Mouse (Mus musculus) heart, embryonic 12.5 days (tissue): ENCODE measurements around the gene Hdhd3. TPM values are rescaled to one million over a fixed set of nuclear protein-coding genes. Genes with fewer than 3 reads are reported as not detected.

Experiments
- ATAC-seq: fragments of 200-750 bp; cut with Nextera tagmentation; 2 replicates; pipeline ENCODE4 v1.8.0; 2017; ENCODE audit warnings: moderate TSS enrichment, moderate library complexity; ENCODE audit not compliant: insufficient number of reproducible peaks, low FRiP score
- H3K27ac ChIP-seq: fragments of 300-500 bp; sonication (generic); 2 replicates; pipeline ENCODE4 v1.5.1; 2016; ENCODE audit warnings: mild to moderate bottlenecking, moderate library complexity; ENCODE audit not compliant: poor library complexity, severe bottlenecking
- H3K27me3 ChIP-seq: fragments of 300-500 bp; sonication (generic); replicated peaks from 2 replicates; pipeline ENCODE4 v1.6.1; 2016; ENCODE audit warnings: mild to moderate bottlenecking, moderate library complexity
- H3K36me3 ChIP-seq: fragments of 300-500 bp; sonication (generic); 2 replicates; pipeline ENCODE4 v1.6.1; 2016; ENCODE audit warnings: mild to moderate bottlenecking, moderate library complexity
- H3K4me1 ChIP-seq: fragments of 300-500 bp; sonication (generic); replicated peaks from 2 replicates; pipeline ENCODE4 v1.6.1; 2016; ENCODE audit warnings: mild to moderate bottlenecking
- H3K4me2 ChIP-seq: fragments of 300-500 bp; sonication (generic); 2 replicates; pipeline ENCODE4 v1.6.1; 2016; ENCODE audit warnings: mild to moderate bottlenecking, moderate library complexity
- H3K4me3 ChIP-seq: fragments of 300-500 bp; sonication (generic); 2 replicates; pipeline ENCODE4 v1.5.1; 2016; ENCODE audit warnings: mild to moderate bottlenecking
- H3K9ac ChIP-seq: fragments of 300-500 bp; sonication (generic); 2 replicates; pipeline ENCODE4 v1.6.1; 2016; ENCODE audit warnings: mild to moderate bottlenecking, moderate library complexity
- H3K9me3 ChIP-seq: fragments of 300-500 bp; sonication (generic); replicated peaks from 2 replicates; pipeline ENCODE4 v1.6.1; 2016; ENCODE audit warnings: mild to moderate bottlenecking, moderate library complexity
- WGBS: fragments of 180-500 bp; shearing (Covaris S2); methylation state at CpG from one replicate; pipeline ENCODE4 v1.1.7; 2016; 5-methylcytosine and 5-hydroxymethylcytosine counted together
- polyA plus RNA-seq: library from polyadenylated mRNA; unstranded; fragments of >200 nt; fragmentation: Nextera tagmentation; extraction: Ambion mirVana; gene quantifications from 2 replicates; pipeline ENCODE4 v1.2.1, GENCODE M21; 2016

Gene Hdhd3
- 7.0 and 8.0 TPM in 2 replicates for polyA plus RNA-seq

DNA sequence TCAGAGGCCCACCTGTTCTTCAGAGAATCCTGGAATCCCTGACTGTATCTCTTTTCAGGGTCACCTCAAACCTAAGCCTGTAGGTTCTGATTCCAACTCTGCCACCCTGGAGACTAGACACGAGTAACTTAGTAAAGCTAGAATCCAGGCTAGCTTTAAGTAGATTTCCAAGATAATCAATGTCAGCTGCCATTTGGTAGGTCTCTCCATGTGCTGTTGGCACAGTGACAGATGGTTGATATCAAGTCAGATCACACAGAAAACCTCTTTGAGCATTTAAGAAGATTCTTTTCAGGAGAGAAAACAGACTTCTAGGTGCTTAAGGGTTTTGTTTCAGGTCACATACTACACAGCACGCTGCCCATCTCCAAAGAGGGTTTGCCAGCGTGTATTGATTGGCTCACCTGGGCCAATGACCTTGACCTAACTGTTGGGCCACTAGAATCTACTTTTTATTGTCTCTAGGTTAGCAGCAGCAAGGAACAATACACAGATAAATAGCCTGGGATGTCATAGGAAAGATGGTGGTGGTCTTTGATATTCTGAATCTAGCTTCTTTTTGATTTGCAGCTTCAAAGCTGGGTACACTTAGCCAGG lies at the start of gene Hdhd3:
Gene Hdhd3 (minus strand): TSS at position 94 of the 597 bp plus-strand sequence.
- H3K27ac ChIP-seq, result no peak within 1 kb of the TSS
- H3K27me3 ChIP-seq, result no peaks in the 10 kb centered on the region
- peak within 1 kb of the TSS; percentile 76 for H3K4me3 ChIP-seq
- ATAC-seq, result no peak
- H3K9me3 ChIP-seq, result no peaks in the 10 kb centered on the region
- H3K4me2 ChIP-seq, result peak within 1 kb of the TSS; percentile 76
- WGBS, result 77% methylated on average over 3 of the region's 3 CpGs
- peaks cover 27% of the 10 kb centered on the region for H3K36me3 ChIP-seq
- peak within 1 kb of the TSS; percentile 80 for H3K9ac ChIP-seq
- peaks cover 11% of the 10 kb centered on the region for H3K4me1 ChIP-seq

- 80% methylated on average over 7 of the region's 7 CpGs for WGBS
- Histone ChIP-seq H3K4me3 (no peak overlapping the region), H3K4me2 (no peak overlapping the region), H3K27me3 (peaks cover 7% of the 10 kb centered on the region; the same call in 1 of the 2 replicates), H3K27ac (no peak overlapping the region), H3K9me3 (no peaks in the 10 kb centered on the region), H3K9ac (no peak overlapping the region), H3K4me1 (peaks cover under 1% of the 10 kb centered on the region), H3K36me3 (no peaks in the 10 kb centered on the region)
- ATAC-seq, result no peak
Measured at GRCm38 (mm10) chr4:62551966-62552365, 48.7 kb upstream of the Hdhd3 start.

GRCm38 (mm10) chr4:62544801-62545200 lies 41.5 kb upstream of the Hdhd3 start:
- Histone ChIP-seq H3K4me1 (no peaks in the 10 kb centered on the region), H3K9me3 (0 out of 2 replicates have a peak, but pooled peaks cover 2% of the 10 kb centered on the region), H3K4me2 (no peak overlapping the region), H3K36me3 (no peaks in the 10 kb centered on the region), H3K9ac (no peak overlapping the region), H3K27me3 (no peaks in the 10 kb centered on the region), H3K4me3 (no peak overlapping the region), H3K27ac (no peak overlapping the region)
- no peak for ATAC-seq

GRCm38 (mm10) chr4:62543782-62544181 lies 40.5 kb upstream of the Hdhd3 start:
- Histone ChIP-seq H3K4me1 (no peaks in the 10 kb centered on the region), H3K27ac (no peak overlapping the region), H3K4me3 (no peak overlapping the region), H3K9ac (no peak overlapping the region), H3K36me3 (no peaks in the 10 kb centered on the region), H3K4me2 (no peak overlapping the region), H3K9me3 (0 out of 2 replicates have a peak, but pooled peaks cover 2% of the 10 kb centered on the region), H3K27me3 (no peaks in the 10 kb centered on the region)
- no peak for ATAC-seq
- WGBS, result 78% methylated on average over 6 of the region's 6 CpGs

DNA sequence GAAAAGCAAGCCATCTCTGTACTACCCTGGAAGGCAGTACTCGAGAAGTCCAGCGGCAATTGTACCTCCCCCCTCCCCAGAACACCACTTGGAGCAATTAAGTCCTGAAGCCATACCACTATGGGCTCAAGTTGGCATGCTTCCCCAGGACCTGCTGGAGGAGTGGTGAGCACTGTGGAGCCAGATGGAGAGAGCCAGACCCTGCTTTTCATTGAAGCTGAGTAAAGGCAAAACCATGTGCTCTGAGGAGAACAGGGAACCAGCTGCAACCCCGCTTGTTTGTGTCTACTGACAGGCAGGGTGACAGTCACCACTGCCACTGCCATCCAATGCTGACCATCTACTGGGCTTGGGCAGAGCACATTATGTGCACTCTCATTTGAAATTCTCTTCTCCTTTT lies 38.5 kb upstream of the Hdhd3 start:
- 69% methylated on average over 3 of the region's 3 CpGs for WGBS
- no peaks in the 10 kb centered on the region for H3K36me3 ChIP-seq
- no peaks in the 10 kb centered on the region for H3K4me1 ChIP-seq
- no peaks in the 10 kb centered on the region for H3K27me3 ChIP-seq
- H3K9ac ChIP-seq, result no peak overlapping the region
- 0 out of 2 replicates have a peak, but pooled peaks cover 2% of the 10 kb centered on the region for H3K9me3 ChIP-seq
- ATAC-seq, result no peak
- H3K27ac ChIP-seq, result no peak overlapping the region
- H3K4me3 ChIP-seq, result no peak overlapping the region
- no peak overlapping the region for H3K4me2 ChIP-seq

GRCm38 (mm10) chr4:62533729-62534128 lies 30.5 kb upstream of the Hdhd3 start:
- H3K27me3 ChIP-seq, result no peaks in the 10 kb centered on the region
- peaks cover 12% of the 10 kb centered on the region for H3K4me1 ChIP-seq
- no peak overlapping the region for H3K27ac ChIP-seq
- WGBS, result 67% methylated on average over 6 of the region's 6 CpGs
- peaks cover 6% of the 10 kb centered on the region; the same call in 1 of the 2 replicates for H3K9me3 ChIP-seq
- no peak overlapping the region for H3K4me2 ChIP-seq
- no peaks in the 10 kb centered on the region for H3K36me3 ChIP-seq
- no peak overlapping the region for H3K9ac ChIP-seq
- no peak overlapping the region for H3K4me3 ChIP-seq
- ATAC-seq, result no peak

- H3K27ac ChIP-seq, result no peak overlapping the region
- no peak for ATAC-seq
- H3K36me3 ChIP-seq, result peaks cover 12% of the 10 kb centered on the region
- no peak overlapping the region for H3K9ac ChIP-seq
- no peaks in the 10 kb centered on the region for H3K9me3 ChIP-seq
- no peaks in the 10 kb centered on the region for H3K27me3 ChIP-seq
- WGBS, result 63% methylated on average over 4 of the region's 4 CpGs
- H3K4me3 ChIP-seq, result no peak overlapping the region
- H3K4me2 ChIP-seq, result no peak overlapping the region
- peaks cover 18% of the 10 kb centered on the region for H3K4me1 ChIP-seq
Measured at GRCm38 (mm10) chr4:62527655-62528054, 24.4 kb upstream of the Hdhd3 start.

GRCm38 (mm10) chr4:62526256-62526655 lies 23.0 kb upstream of the Hdhd3 start:
- no peaks in the 10 kb centered on the region for H3K9me3 ChIP-seq
- no peak overlapping the region for H3K4me3 ChIP-seq
- no peaks in the 10 kb centered on the region for H3K27me3 ChIP-seq
- peaks cover 18% of the 10 kb centered on the region for H3K4me1 ChIP-seq
- no peak for ATAC-seq
- H3K27ac ChIP-seq, result no peak overlapping the region
- H3K9ac ChIP-seq, result no peak overlapping the region
- no peak overlapping the region for H3K4me2 ChIP-seq
- 54% methylated on average over 2 of the region's 2 CpGs for WGBS
- H3K36me3 ChIP-seq, result peaks cover 18% of the 10 kb centered on the region

DNA sequence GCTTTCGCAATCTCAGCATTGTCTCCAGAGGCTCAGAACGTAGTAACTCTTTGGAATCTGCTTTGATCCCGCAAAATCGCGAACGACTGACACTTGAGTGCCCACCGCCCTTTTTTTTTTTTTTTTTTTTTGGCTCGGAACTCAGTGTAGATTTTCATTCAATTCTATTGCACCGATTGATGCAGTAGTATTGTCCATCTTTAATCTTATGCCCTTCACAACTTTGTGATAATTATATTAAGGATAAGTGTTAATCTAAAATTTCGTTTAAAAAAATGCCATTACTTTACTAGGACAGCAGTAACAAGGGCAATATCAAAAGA lies 22.2 kb upstream of the Hdhd3 start:
- H3K9ac ChIP-seq, result 0 out of 2 replicates have a peak overlapping the region, but pooled peaks have one; percentile 82
- no peaks in the 10 kb centered on the region for H3K9me3 ChIP-seq
- no peak overlapping the region; the same call in 1 of the 2 replicates for H3K27ac ChIP-seq
- H3K4me3 ChIP-seq, result peak overlapping the region; percentile 74
- H3K36me3 ChIP-seq, result peaks cover 18% of the 10 kb centered on the region
- peak overlapping the region; percentile 41; the same call in 1 of the 2 replicates for H3K4me2 ChIP-seq
- H3K4me1 ChIP-seq, result peaks cover 10% of the 10 kb centered on the region
- 1% methylated on average over 10 of the region's 10 CpGs for WGBS
- no peak for ATAC-seq
- H3K27me3 ChIP-seq, result no peaks in the 10 kb centered on the region

DNA sequence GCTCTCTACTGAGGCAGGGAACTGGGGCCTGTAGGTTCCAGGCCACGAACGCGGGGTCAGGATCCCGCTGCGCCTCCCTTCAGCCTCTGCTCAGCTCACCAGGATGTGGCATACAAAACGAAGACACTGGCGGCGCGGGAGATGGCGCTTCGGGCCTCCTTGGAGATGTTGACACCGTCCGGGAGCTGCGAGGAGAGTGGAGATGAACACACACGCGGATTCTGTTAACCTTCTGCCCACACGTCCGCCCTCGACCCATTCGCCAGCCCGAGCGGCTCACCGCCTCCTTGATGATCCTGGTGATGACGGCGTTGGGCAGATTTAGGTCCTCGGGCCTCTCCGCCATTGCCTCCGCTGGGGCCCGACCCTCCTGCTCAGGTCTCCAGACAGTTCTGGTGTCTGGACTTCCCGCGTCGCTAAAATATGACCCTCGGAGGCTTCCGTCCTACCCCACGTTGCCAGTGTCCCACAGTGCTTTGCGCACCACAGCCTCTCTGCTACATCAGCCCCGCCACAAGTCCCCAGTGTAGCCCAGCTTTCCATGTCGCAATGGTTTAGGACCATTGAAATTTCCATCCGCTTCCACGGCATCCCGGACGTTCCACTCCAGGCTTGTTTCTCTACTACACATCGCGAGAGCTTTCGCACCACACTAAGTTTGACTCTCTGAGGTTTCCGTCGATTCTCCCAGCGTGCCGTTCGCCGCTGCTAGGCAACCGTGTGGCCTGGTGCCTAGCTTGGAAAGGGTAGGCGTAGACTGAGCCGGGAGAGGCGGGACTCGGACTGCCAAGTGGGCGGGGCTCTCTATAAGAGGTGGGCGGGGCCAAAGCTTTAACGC lies 21.6 kb upstream of the Hdhd3 start, which contains the start of the genes Pole3 and 4933430I17Rik:
Gene Pole3 (minus strand): TSS at position 418 of the 838 bp plus-strand sequence.
Gene 4933430I17Rik (plus strand): TSS at position 719 of the 838 bp plus-strand sequence.
- WGBS, result under 1% methylated on average over 59 of the region's 59 CpGs
- peak; percentile 98 for ATAC-seq

GRCm38 (mm10) chr4:62520892-62521400 lies 17.7 kb upstream of the Hdhd3 start:
- ATAC-seq, result no peak
- Histone ChIP-seq H3K27me3 (no peaks in the 10 kb centered on the region), H3K4me1 (peaks cover 41% of the 10 kb centered on the region), H3K4me3 (no peak overlapping the region), H3K9ac (no peak overlapping the region), H3K27ac (no peak overlapping the region), H3K9me3 (no peaks in the 10 kb centered on the region), H3K4me2 (no peak overlapping the region), H3K36me3 (peaks cover 18% of the 10 kb centered on the region)
- WGBS, result 87% methylated on average over 2 of the region's 2 CpGs

More for the DNA sequence above, 21.6 kb upstream of the Hdhd3 start, which contains the start of the genes Pole3 and 4933430I17Rik:
- Histone ChIP-seq H3K4me1 (peaks cover 9% of the 10 kb centered on the region), H3K4me3 (peak within 1 kb of the TSS; percentile 74), H3K4me2 (peak within 1 kb of the TSS; percentile 90), H3K27me3 (no peaks in the 10 kb centered on the region), H3K9ac (peak within 1 kb of the TSS; percentile 82), H3K9me3 (no peaks in the 10 kb centered on the region), H3K36me3 (peaks cover 18% of the 10 kb centered on the region), H3K27ac (peak within 1 kb of the TSS; percentile 76)
